Mouse (Mus musculus) heart, postnatal 25 days (tissue): ENCODE data around the gene Msrb3. TPM values are rescaled to one million over a fixed set of nuclear protein-coding genes. Genes with fewer than 3 reads are reported as not detected.

Source experiments
- DNase-seq: peaks from one replicate; pipeline ENCODE4 v3.0.0; 2022; ENCODE audit warnings: low spot score
- intact Hi-C: fragments of 180-260 bp; cut with DNase I; formaldehyde crosslinking; loops from one replicate; pipeline ENCODE4 v1.15.1; 2025
- total RNA-seq, 2 experiments: library from RNA; stranded (reverse); gene quantifications; 2 replicates each; pipeline ENCODE4 v1.2.3; 2021

The Msrb3 gene
- total RNA-seq, 2 experiments from 2014 or later: 101 to 106 TPM

DNA sequence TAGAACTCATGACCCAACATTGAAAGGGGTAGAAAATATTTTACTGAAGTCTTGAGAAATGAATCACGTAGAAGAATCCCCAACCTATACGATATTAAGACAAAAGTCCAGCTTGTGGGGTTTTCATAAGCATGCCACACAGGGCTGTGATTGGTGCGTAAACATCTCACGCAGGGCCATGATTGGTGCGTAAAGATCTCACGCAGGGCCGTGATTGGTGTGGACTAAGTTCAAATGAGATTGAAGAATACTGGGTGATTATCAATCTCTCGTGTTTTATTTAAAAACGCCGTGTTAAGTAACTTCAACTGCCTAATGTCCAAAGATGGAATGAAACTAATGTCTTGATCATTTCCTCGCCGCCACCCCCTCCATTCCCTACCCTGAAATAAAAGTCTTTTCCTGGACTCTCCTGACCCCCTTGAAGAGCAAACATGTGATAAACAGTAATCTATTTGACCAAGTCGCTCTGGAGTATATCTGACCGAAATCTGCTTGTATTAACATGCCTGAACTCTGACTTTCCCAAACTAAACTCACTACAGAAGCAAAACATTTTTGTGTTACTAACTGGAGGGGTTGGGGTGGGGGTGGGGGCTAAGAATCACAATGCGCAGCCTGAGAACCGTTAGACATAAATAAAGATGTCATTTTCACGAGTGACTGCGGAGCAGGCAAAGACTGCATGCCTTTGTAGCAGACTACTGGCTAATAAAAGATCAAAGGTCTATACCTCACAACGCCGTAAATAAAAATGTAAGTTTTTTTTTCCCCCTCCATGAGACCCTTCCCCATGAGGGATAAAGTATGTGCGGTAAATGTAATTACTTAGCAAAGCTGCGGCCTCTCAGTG is 27.0 kb downstream of the Msrb3 start:
- intact Hi-C loops: loop anchor here (5.0 to 10.0 kb wide), 2 partner anchors 90 to 383 kb away; no protein-coding TSS in a partner anchor

DNA sequence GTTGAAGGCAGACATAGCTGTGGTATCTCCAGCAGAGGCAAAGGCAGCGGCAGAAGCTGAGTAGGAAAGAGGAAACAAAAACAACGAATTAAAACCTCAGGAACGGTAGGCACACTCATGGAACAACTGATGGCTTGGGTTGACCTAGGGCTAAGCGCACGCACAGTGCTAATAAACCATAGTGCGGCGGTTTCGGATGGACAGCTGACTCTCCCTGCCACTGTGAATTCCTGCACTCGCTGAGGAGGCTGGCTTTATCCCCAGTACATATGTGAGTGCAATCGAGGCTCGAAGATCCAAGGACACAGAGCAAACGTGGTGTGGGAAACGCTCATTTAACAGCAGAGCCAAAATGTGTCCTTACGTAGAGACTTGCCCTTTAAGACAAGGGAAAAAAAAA is 27.8 kb downstream of the Msrb3 start:
- intact Hi-C loops: loop anchor here (5.0 to 10.0 kb wide), 2 partner anchors 91 to 384 kb away; no protein-coding TSS in a partner anchor
- no peak for DNase-seq

More for the DNA sequence above, 27.0 kb downstream of the Msrb3 start:
- no peak for DNase-seq

GRCm38 (mm10) chr10:120869241-120869775 is 29.6 kb downstream of the Msrb3 start:
- intact Hi-C loops: loop anchor here (10.0 kb wide), 3 partner anchors 165 to 615 kb away; no protein-coding TSS in a partner anchor

GRCm38 (mm10) chr10:120864446-120864845 is 34.5 kb downstream of the Msrb3 start:
- intact Hi-C loops: loop anchor here (5.0 to 10.0 kb wide), 4 partner anchors 160 to 610 kb away; no protein-coding TSS in a partner anchor
- DNase-seq: no peak

More at GRCm38 (mm10) chr10:120869241-120869775, 29.6 kb downstream of the Msrb3 start:
- no peak for DNase-seq

DNA sequence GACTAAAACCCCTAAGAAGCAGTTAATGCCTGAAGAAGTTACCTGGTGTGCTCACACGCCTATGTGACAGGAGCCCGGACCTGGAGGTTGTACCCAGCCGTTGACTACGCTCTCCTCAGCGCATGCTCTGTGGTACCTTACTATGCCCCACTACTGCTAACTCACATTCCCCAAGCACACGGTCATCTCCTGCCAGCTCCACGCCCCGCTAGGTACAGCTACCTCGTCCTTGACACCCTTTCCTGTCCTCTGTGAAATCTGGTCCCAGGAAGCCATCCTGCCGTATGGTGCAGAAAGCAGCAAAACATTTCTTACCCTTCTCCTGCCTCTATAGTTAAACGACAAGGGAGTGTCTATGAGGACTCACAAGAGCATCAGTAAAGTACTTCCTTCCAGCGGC is 37.2 kb downstream of the Msrb3 start:
- intact Hi-C loops: loop anchor here (5.0 to 10.0 kb wide), 4 partner anchors 157 to 607 kb away; no protein-coding TSS in a partner anchor
- DNase-seq: no peak

- DNase-seq: no peak
- intact Hi-C loops: loop anchor here (5.0 to 10.0 kb wide), 4 partner anchors 156 to 606 kb away; no protein-coding TSS in a partner anchor
Measured at GRCm38 (mm10) chr10:120861194-120861593, 37.7 kb downstream of the Msrb3 start.

GRCm38 (mm10) chr10:120857531-120858001 is 41.3 kb downstream of the Msrb3 start:
- intact Hi-C loops: no loop called here
- DNase-seq: no peak

DNA sequence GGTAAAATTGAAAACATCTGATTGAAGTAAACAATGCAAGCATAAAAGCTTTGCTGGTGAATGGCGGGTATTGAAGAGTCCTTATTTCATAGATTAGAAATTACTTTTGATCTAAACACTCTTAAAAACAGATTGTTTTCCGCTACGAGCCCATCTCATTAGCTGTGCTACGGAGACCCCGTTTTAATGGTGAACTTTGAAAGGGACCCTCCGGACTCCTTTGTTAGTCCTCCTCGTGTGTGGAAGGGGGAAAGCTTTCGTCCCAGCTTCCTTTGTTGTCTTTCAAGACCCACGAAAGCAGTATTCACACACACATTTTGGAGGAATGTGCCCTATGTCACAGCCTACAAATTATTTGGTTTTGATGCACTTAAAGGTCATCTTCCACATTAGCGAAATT is 44.6 kb downstream of the Msrb3 start:
- DNase-seq: no peak
- intact Hi-C loops: no loop called here

GRCm38 (mm10) chr10:120853816-120854215 is 45.1 kb downstream of the Msrb3 start:
- intact Hi-C loops: no loop called here
- DNase-seq: no peak

DNA sequence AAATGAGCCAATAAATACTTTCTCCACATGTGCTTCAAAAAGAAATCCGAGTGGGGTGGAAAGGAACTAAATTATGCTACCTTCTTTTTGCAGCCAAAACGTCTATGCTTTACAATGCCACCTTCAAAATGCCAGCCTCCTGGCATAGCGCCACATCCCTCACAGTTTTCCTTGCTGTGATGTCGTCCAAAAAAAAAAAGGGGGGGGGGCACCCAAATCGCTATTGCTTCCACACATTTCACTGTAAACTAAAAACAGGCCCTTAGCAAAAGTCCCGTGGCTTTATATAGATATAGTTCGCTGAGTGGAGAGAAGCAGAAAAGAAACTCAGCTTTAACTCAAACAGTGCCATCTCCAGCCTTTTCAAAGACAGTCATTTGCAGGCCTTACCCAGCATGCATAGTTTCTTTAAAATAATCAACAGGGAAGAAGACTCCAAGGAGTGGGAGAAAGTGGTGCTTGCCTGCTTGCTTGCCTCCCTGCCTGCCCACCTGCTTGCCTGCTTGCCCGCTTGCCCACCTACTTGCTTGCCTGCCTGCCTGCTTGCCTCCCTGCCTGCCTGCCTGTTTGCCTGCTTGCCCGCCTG is 47.6 kb downstream of the Msrb3 start:
- intact Hi-C loops: no loop called here
- no peak for DNase-seq

GRCm38 (mm10) chr10:120850391-120851195 is 48.3 kb downstream of the Msrb3 start:
- DNase-seq: no peak
- intact Hi-C loops: no loop called here

- DNase-seq: no peak
- intact Hi-C loops: no loop called here
Measured at GRCm38 (mm10) chr10:120848677-120849076, 50.2 kb downstream of the Msrb3 start.

DNA sequence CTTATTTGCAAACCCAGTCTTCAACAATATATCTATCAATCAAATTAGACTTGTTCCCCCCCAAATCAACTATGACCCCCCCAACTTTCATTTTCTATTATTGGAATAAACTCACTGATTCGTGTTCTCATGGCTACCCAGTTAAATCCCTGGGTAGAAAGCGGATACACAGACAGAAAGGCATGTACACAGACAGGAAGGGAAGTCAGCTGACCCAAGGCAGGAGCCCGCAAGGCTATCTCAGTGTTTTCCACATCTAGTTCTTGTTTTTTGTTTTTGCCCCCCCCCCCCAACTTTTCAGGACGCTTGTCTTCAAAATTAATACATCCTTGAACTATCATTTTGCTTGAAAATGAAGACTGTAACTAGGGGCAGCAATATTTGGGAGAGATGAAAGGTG is 51.1 kb downstream of the Msrb3 start:
- no peak for DNase-seq
- intact Hi-C loops: no loop called here

DNA sequence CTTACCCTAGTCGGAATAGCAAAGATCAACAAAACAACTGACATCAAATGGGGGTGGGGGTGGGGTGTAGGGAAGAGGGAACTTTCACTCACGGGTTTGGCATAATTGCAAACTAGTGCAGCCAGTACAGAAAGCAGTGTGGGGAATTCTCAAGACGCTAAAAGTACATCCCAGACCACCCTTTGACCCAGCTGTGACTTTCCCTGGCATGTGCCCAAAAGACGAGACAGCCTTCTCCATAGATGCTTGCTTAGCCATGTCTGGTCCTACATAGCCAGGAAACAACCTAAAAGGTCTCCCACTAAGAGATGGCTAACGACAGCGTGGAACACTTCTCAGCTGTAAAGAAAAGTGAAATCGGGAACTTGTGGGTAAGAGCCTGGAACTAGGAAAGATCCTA is 58.9 kb downstream of the Msrb3 start:
- intact Hi-C loops: no loop called here
- DNase-seq: no peak

- no peak for DNase-seq
- intact Hi-C loops: no loop called here
Measured at GRCm38 (mm10) chr10:120834531-120834930, 64.4 kb downstream of the Msrb3 start.

DNA sequence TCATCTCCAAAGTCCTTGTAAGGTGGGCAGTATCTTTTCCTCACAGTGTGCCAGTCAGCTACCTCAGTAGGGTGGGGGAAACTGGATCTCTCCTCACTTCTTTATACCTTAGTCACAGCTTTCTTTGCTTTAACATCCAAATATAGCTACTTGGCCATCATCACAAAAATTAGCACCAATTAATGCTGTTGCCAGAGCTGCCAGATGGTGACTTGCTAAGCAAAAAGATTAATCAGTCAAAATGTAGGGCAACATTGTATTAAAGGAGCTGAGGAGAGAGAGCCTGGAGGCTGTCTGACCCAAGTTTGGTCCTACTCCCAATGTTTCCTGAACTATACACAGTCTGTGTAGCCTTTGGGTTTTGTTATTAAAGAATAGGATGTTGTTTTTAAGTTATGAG is 65.1 kb downstream of the Msrb3 start:
- DNase-seq: no peak
- intact Hi-C loops: no loop called here

GRCm38 (mm10) chr10:120827761-120828160 is 71.1 kb downstream of the Msrb3 start:
- intact Hi-C loops: no loop called here

GRCm38 (mm10) chr10:120826795-120827669 is 71.9 kb downstream of the Msrb3 start:
- no peak for DNase-seq
- intact Hi-C loops: no loop called here

More at GRCm38 (mm10) chr10:120827761-120828160, 71.1 kb downstream of the Msrb3 start:
- no peak for DNase-seq

- DNase-seq: no peak
- intact Hi-C loops: no loop called here
Measured at GRCm38 (mm10) chr10:120826381-120826780, 72.5 kb downstream of the Msrb3 start.
